In the genomic region with DNA sequence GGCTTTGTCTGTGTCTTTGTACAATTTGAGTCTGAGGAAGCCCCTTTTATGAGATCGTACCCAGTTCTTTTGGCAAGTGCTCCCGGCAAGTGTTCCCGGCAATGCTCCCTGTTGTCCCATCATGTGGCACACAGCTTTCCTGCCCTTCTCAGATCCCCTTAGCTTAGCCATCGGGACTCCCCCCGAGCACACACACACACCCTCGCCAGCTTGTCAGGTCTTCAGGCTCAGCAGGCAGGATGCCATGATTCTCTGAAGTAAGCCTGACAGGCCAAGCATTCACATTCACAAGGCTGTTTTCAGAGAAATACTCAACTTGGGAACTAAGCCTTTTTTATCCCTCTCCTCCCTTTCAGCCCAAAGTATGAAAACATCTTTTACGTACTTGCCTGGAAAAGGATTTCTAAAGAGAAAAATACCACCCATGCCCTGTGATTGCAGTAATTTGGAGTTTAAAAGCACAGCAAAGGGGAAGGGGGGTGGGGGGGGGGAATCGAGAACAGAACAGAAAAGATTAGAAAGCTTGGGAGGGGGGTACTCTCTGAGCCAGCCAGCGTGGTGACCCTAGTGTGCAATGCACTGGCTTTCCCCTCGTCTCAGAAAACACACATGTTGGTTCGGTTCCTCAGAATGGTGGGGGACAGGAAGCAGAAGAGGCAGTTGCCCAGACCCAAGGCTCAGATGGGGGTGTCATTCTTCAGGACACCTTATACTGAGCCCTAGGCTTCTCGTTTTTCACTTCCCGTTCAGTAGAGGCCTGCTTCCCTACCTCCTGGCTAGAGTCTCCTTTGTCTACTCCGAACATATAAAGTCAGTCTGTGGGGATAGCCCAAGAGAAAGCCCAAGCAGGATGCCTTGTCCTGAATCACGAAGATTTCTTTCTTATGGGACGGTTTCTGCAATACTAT, we compare ENCODE assay signal across 10 mouse cellular contexts. TPM values are rescaled to one million over a fixed set of nuclear protein-coding genes. Genes with fewer than 3 reads are reported as not detected.
DNase-seq lines count a peak whose midpoint lies in the region; ATAC-seq and TF ChIP-seq lines count a peak whose summit lies in the region.
"Had no signal": no experiment of that assay in that cellular context is flagged by ENCODE, and none has a peak within 500 bp of the region (broad histone marks: within the 10 kb centered on the region; RNA-seq: fewer than 3 reads in every experiment).

No protein-coding gene starts in this region.

- no peak for TF ChIP-seq CTCF in CH12.LX (conservative IDR thresholded peaks at IDR 0.05 in 1 of 2, IDR thresholded peaks at IDR 0.05 in 1 of 2; ENCODE audit: low read depth in 2 of 2, low read length in 2 of 2)

- peak overlapping the region; percentile 22 for H3K9ac ChIP-seq in CH12.LX (ENCODE audit: insufficient read depth, low read depth)
- H3K9ac ChIP-seq in forebrain, embryonic 11.5 days (ENCODE audit: low read length): no peak overlapping the region

- in situ Hi-C loops in CH12.LX (cut with MboI; ENCODE audit: low pct_ligation_motif_present, low pct_unique_long_range_greater_than_20kb, low sequenced_read_pairs): no loop called here

- TF ChIP-seq RAD21 in CH12.LX (IDR thresholded peaks at IDR 0.05; ENCODE audit: low read depth, low read length): no peak; the same call in 1 of the 2 replicates

- H3K79me2 ChIP-seq in CH12.LX (replicated peaks; ENCODE audit: control insufficient read depth, extremely low read depth, insufficient read depth, poor library complexity, severe bottlenecking): no peaks in the 10 kb centered on the region

- H3K4me3 ChIP-seq in CH12.LX (replicated peaks in 1 of 3; ENCODE audit: low read depth in 2 of 3, low read length in 2 of 3, poor library complexity in 1 of 3): peak overlapping the region in 1 of 3 experiments; percentile 8
- H3K4me3 ChIP-seq in forebrain, embryonic 11.5 days (ENCODE audit: low read depth, low read length): no peak overlapping the region

- DNase-seq in layer of hippocampus, adult 11-12 months (ENCODE audit: low spot score): peak; percentile 21
- no peak for DNase-seq in layer of hippocampus, postnatal 36 days
- peak; percentile 80 for DNase-seq in CH12.LX (ENCODE audit: extremely low read depth)
- no peak for DNase-seq in forebrain, embryonic 11.5 days (ENCODE audit: low spot score)
- DNase-seq in cerebellum, adult 11 months: no peak
- DNase-seq in lung, postnatal 25 days (ENCODE audit: low spot score): no peak
- DNase-seq in cerebellum, adult 9-10 months: no peak
- DNase-seq: gastrocnemius, postnatal 10 days; heart, postnatal 4 days had no signal

- no peaks in the 10 kb centered on the region for H3K9me3 ChIP-seq in CH12.LX (replicated peaks; ENCODE audit: low read length)
- no peaks in the 10 kb centered on the region for H3K9me3 ChIP-seq in forebrain, embryonic 11.5 days (ENCODE audit: control insufficient read depth, low read length)

- dilution Hi-C loops in CH12.LX (cut with MboI; ENCODE audit: extremely low pct_ligation_motif_present, extremely low pct_unique_long_range_greater_than_20kb, low sequenced_read_pairs): no loop called here

- peak; percentile 93 for TF ChIP-seq EP300 in CH12.LX (IDR thresholded peaks at IDR 0.05; ENCODE audit: low read length)

- peaks cover 13% of the 10 kb centered on the region for H3K27me3 ChIP-seq in CH12.LX (replicated peaks)
- peaks cover 9% of the 10 kb centered on the region; the same call in 1 of the 2 replicates for H3K27me3 ChIP-seq in forebrain, embryonic 11.5 days (ENCODE audit: control insufficient read depth, insufficient read depth, low read length)

- peaks cover 32 to 57% of the 10 kb centered on the region in 2 experiments for H3K4me1 ChIP-seq in CH12.LX (ENCODE audit: control insufficient read depth in 1 of 2, insufficient read depth in 2 of 2)
- H3K4me1 ChIP-seq in forebrain, embryonic 11.5 days (replicated peaks; ENCODE audit: control insufficient read depth, insufficient read depth, low read length): peaks cover 28% of the 10 kb centered on the region

- TF ChIP-seq POLR2A in CH12.LX (IDR thresholded peaks at IDR 0.05; ENCODE audit: low read depth, low read length): peak; percentile 30; the same call in 1 of the 2 replicates

- peak overlapping the region; percentile 94 for H3K27ac ChIP-seq in CH12.LX (ENCODE audit: insufficient read depth, low read depth)
- H3K27ac ChIP-seq in forebrain, embryonic 11.5 days (ENCODE audit: low read depth, low read length): no peak overlapping the region

- 0 out of 2 replicates have a peak, but pooled peaks have one; percentile 27 for ATAC-seq in forebrain, embryonic 11.5 days (replicated peaks; ENCODE audit: low FRiP score)
- ATAC-seq in megakaryocyte, adult 5-6 weeks (ENCODE audit: poor library complexity, severe bottlenecking): peak; percentile 72

- WGBS in forebrain, embryonic 11.5 days: 41% methylated on average over 16 of the region's 16 CpGs

- H3K36me3 ChIP-seq in CH12.LX (replicated peaks in 1 of 2; ENCODE audit: control insufficient read depth in 1 of 2, insufficient read depth in 1 of 2, low read length in 1 of 2): no peaks in the 10 kb centered on the region
- no peaks in the 10 kb centered on the region for H3K36me3 ChIP-seq in forebrain, embryonic 11.5 days (ENCODE audit: control insufficient read depth, insufficient read depth, low read length)

- peak overlapping the region; percentile 50 for H3K4me2 ChIP-seq in CH12.LX (ENCODE audit: insufficient read depth, low read depth, poor library complexity, severe bottlenecking)
- no peak overlapping the region for H3K4me2 ChIP-seq in forebrain, embryonic 11.5 days (ENCODE audit: low read depth, low read length, severe bottlenecking)

TF ChIP-seq in CH12.LX, 34 proteins besides CTCF, POLR2A, EP300 and RAD21 (continues in another document):
- TF ChIP-seq ZKSCAN1 (IDR thresholded peaks at IDR 0.05; ENCODE audit: borderline replicate concordance, low read depth, low read length) (no peak), ETS1 (conservative IDR thresholded peaks at IDR 0.05; ENCODE audit: low read depth, low read length) (peak; percentile 73), HCFC1 (IDR thresholded peaks at IDR 0.05; ENCODE audit: low read depth, low read length) (0 out of 2 replicates have a peak, but pooled peaks have one; percentile 23), ELF1 (IDR thresholded peaks at IDR 0.05; ENCODE audit: low read depth, low read length) (peak; percentile 51; the same call in 1 of the 2 replicates), BHLHE40 (IDR thresholded peaks at IDR 0.05; ENCODE audit: low read depth, low read length) (peak; percentile 64), JUN (IDR thresholded peaks at IDR 0.05; ENCODE audit: insufficient read depth, low read depth, low read length) (peak; percentile 29; the same call in 1 of the 2 replicates), NRF1 (IDR thresholded peaks at IDR 0.05; ENCODE audit: low read depth, low read length) (no peak), KAT2A (IDR thresholded peaks at IDR 0.05; ENCODE audit: insufficient replicate concordance, low read length) (no peak), ZNF384 (IDR thresholded peaks at IDR 0.05; ENCODE audit: low read depth, low read length) (no peak), MEF2A (IDR thresholded peaks at IDR 0.05; ENCODE audit: borderline replicate concordance, low read depth, low read length) (peak; percentile 50; the same call in 1 of the 2 replicates), MYC (IDR thresholded peaks at IDR 0.05; ENCODE audit: low read depth, low read length) (peak; percentile 52; the same call in 1 of the 2 replicates), MXI1 (IDR thresholded peaks at IDR 0.05; ENCODE audit: low read depth, low read length) (no peak), TCF12 (IDR thresholded peaks at IDR 0.05; ENCODE audit: low read depth, low read length) (peak; percentile 75), JUND (conservative IDR thresholded peaks at IDR 0.05; ENCODE audit: low read depth, low read length) (no peak; the same call in 1 of the 2 replicates), RCOR1 (conservative IDR thresholded peaks at IDR 0.05; ENCODE audit: low read depth, low read length) (no peak; the same call in 1 of the 2 replicates), NELFE (IDR thresholded peaks at IDR 0.05; ENCODE audit: low read depth, low read length) (no peak), USF2 (conservative IDR thresholded peaks at IDR 0.05; ENCODE audit: low read depth, low read length) (no peak), TBP (conservative IDR thresholded peaks at IDR 0.05; ENCODE audit: low read depth, low read length) (0 out of 2 replicates have a peak, but pooled peaks have one; percentile 24), CHD1 (IDR thresholded peaks at IDR 0.05; ENCODE audit: low read depth, low read length) (no peak; the same call in 1 of the 2 replicates), USF1 (IDR thresholded peaks at IDR 0.05; ENCODE audit: low read depth, low read length) (no peak), SIN3A (IDR thresholded peaks at IDR 0.05; ENCODE audit: low read length) (peak; percentile 70), SMC3 (IDR thresholded peaks at IDR 0.05; ENCODE audit: low read depth, low read length) (peak; percentile 12; the same call in 1 of the 2 replicates), CHD2 (IDR thresholded peaks at IDR 0.05; ENCODE audit: low read length) (peak; percentile 57; the same call in 1 of the 2 replicates), MAZ (IDR thresholded peaks at IDR 0.05; ENCODE audit: low read depth, low read length) (peak; percentile 92; the same call in 1 of the 2 replicates), UBTF (IDR thresholded peaks at IDR 0.05; ENCODE audit: low read depth, low read length) (no peak), MAX (IDR thresholded peaks at IDR 0.05; ENCODE audit: low read length) (no peak), GABPA (IDR thresholded peaks at IDR 0.05; ENCODE audit: insufficient replicate concordance, low read depth, low read length) (no peak), POLR2AphosphoS2 (IDR thresholded peaks at IDR 0.05; ENCODE audit: low read depth, low read length) (no peak), E2F4 (IDR thresholded peaks at IDR 0.05; ENCODE audit: insufficient replicate concordance, low read depth, low read length) (no peak), IRF4 (IDR thresholded peaks at IDR 0.05; ENCODE audit: low read depth, low read length) (peak; percentile 91), MAFK (IDR thresholded peaks at IDR 0.05; ENCODE audit: insufficient replicate concordance, low read length) (no peak), ZMIZ1 (IDR thresholded peaks at IDR 0.05; ENCODE audit: low read depth, low read length) (no peak), ZC3H11A (IDR thresholded peaks at IDR 0.05; ENCODE audit: low read depth, low read length) (no peak)

RNA-seq across cellular contexts. Expression of gene Hes1, which starts 41.0 kb away (rescaled TPM):
- total RNA-seq in layer of hippocampus, postnatal 36 days (2021): 10 to 100 TPM; 18.9 to 23.3 TPM
- total RNA-seq in CH12.LX (2012; rRNA removed): 3.4 and 3.6 TPM in 2 replicates
- total RNA-seq in CH12.LX (2014; rRNA removed): 1.4 and 2.4 TPM in 2 replicates
- polyA plus RNA-seq in CH12.LX (2012; ENCODE audit: insufficient read length, low read depth): 0.53 and 1.6 TPM in 2 replicates
- polyA plus RNA-seq in forebrain, embryonic 11.5 days (2014; fragmentation: Nextera tagmentation; extraction: Ambion mirVana): 66.5 and 67.0 TPM in 2 replicates
- 0.60 and 0.71 TPM in 2 replicates for total RNA-seq in megakaryocyte, adult 5-6 weeks (2015)
- total RNA-seq in megakaryocyte, adult 5-6 weeks (2017): 0.18 and 0.49 TPM in 2 replicates

Comparison
In these comparisons a context has a peak if more than half of its experiments do, and no peak if none do; other contexts are left out.
1. DNase-seq: peak in layer of hippocampus, adult 11-12 months (single experiment) and CH12.LX (single experiment); none in layer of hippocampus, postnatal 36 days (0 of 2), forebrain, embryonic 11.5 days (single experiment), cerebellum, adult 11 months (single experiment), lung, postnatal 25 days (single experiment) and cerebellum, adult 9-10 months (single experiment).
2. RNA of gene Hes1, which starts 41.0 kb away (total RNA-seq): 18.9 to 23.3 TPM in layer of hippocampus, postnatal 36 days; 1.4 to 3.6 TPM in CH12.LX and 0.18 to 0.71 TPM in megakaryocyte, adult 5-6 weeks; every median in the first group is over 4 times any median in the second.